Mouse (Mus musculus) layer of hippocampus, adult 9-11 months (tissue): ENCODE measurements around the gene Gm20388.

Source experiments
- DNase-seq: peaks from one replicate; pipeline ENCODE4 v3.0.0; 2022

Gene Gm20388

DNA sequence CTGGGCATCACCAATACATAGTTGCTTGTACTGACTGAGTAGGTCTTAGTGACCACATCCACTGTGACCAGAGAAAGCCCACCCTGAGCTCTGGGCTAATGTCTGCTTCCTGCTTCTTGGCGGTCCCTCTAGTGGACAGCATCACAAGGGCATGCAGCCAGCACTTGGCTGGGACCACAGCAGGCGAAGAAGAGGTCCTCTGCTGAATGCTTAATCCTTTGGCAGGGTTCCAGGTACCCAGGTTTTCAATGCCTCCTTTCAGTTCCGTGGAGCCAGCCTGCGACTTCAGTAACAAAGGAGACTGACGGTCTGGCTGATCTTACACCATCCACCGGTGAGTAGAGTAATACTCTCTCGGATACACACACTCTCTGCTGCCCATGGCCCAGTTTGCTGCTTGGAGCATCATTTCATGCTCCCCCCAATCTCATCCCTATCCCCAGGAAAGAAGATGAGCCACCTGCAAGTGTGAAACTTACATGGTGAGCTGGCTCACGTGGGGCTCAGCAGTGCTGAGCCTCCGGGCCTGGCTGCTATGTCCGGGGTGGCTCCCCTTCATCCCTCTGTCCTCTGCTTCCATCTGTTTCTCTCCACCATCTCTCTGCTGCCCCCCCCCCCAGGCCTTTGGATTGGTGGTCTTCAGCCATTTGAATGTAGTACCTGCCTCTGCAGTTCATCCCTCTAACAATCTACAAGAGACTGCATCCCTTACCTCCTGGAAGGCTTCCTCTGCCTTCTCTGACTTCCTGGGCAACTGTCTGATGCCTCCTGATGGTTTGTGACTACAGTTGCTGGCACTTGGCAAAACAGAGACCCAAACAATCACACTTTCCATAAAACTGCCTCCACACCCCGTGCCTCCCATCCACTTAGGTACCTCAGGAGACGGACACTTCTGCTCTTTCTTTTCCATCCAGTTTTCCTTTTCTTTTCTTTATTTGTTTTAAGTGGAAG, 2025.0 kb downstream of the Gm20388 start:
- DNase-seq: peak; percentile 84

DNA sequence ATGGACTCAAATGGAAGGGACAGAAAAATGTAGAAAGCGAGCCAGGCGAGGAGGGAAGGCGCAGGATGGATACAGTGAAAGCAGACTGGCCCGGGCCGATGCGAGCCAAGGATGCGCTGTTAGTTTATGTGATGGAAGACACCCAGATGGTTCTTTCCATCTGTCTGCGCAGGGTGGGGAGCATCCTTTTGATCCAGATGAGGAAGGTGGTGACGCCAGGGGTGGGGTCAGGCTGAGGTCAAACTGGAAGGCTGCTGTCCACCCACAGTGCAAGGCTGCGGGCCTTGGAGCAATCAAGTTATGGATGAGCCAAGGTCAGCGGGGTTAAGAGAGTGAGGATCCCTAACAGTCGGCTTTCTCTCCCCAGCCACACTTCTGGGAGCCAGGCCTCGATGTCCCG, 2025.8 kb downstream of the Gm20388 start:
- DNase-seq: no peak

DNA sequence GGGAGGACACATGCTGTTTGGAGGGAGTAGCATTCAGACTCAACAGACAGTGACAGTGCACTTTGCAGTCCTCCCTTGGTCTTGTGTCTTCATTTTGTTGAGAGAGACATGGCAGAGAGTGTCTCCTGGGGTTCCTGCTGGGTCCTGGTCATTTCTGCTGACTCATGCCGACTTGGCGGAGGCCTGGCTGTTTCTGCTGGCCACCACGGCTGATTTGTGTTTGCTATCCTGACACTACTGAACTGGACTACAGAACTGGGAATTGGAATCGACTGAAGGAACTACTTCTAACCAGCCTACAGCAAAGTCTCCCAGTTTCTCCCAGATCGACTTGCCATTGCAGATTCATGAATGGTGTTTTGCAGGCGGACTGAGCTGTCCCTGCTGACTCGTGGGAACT, 2028.1 kb downstream of the Gm20388 start:
- no peak for DNase-seq

DNA sequence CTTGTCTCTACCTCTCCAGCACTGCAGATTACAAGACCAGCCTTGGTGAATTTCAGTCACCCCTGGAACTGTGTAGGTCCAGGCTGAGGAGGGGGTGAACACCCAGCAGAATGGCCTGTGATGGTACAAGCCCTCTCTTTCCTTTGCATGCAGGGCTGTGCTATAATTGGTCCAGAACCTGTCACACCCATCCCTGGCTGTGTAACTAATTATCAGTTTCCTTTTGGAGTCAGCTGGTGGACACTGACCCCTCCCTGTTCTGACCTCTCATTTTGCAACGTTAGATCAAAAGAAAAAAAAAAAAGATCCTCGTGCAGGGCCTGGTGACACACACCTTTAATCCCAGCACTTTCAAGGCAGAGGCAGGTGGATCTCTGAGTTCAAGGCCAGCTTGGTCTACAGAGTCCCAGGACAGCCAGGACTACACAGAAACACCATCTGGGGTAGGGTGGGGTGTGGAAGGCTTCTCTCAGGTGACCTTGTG, 2032.5 kb downstream of the Gm20388 start:
- no peak for DNase-seq

DNA sequence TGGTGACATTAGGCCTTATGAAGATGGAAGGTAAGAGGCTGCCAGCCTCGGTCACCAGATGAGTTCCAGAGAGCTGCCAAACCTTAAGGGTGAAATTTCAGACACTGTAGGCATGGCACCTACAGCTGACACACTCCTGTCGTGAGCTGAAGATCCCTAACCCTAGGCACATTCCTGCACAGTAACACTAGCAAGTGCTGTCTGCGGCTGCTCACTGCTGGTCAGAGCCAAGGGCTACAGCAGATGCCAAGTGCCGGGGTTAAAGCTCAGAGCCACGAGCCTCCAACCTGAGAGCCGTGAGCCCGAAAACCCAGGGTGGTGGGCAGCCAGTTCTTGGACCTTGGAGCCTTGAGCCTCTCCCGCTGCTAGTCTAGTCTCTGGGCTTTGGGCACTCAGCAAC, 2033.1 kb downstream of the Gm20388 start:
- DNase-seq: no peak

DNA sequence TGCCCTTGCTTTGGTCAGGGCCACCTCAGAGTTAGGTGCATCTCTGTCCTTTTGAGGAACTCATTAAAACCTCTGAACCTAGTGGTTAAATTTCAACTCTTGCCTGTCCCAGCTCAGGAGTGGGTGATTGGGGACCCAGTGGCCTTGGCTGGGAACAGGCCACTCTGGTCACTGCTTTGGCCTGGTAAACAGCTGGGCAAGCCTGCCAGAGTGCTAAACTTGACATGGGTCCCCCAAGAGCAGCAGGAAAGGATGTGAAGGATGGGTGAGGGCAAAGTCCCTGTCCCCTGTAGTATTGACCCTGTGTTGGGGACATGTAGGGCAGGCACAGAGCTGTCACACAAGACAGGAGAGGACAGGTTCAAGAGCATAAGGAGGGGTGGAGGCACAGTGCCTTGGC, 2034.2 kb downstream of the Gm20388 start, which contains the start of gene Car5a:
TSS of gene Car5a (minus strand) at position 74 of the 400 bp plus-strand sequence.
- DNase-seq: no peak

DNA sequence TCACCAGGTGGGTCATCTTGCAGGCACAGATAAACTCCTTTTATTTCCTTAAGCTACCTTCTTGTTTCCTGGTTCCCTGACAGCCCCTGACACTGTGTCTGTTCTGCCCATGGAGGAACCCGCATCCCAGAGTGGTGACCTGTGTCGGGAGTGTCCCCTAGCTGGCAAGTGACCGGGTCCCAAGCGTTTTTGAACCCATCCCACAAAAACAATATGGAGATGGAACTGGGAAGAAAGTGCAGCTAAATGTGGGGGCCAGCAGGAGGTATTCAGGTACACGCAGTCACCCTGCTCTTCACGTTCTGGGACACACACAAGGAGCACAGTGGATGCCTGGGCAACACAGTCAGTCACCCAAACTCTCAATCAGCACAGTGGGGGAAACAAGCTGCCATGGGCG, 2035.7 kb downstream of the Gm20388 start:
- DNase-seq: no peak

DNA sequence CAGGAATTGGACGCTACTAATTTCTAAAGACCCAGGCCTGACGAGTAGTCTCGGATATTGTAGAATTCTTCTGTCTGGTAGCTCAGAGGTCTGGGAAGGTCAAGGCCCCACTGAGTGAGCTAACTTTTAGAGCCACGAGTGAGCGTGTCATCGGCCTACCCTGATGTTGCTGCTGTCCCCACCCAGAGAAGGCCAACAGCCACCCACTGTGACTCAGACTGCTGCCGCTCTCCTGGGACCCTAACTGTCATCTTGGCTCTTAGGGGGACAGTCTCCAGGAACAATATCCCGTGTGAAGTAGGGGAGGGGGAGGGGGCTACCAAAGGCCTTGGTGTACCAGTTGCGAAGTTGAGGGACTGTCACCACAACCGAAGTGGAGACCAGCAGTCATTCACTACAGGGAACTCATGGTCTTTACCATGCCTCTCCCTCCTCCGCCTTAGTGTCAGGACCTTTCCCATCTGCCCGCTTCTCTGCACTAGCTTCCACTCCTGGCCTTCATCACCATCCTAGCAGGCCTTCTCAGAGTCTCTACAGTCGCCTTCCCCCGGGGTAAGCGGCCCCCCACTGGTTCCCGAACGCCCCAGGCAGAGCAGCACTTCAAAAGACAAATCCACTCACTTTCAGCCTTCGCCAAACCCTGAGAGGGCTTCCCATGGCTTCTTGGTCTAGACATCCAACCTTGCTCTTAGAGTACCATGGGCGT, 2036.6 kb downstream of the Gm20388 start:
- DNase-seq: no peak

DNA sequence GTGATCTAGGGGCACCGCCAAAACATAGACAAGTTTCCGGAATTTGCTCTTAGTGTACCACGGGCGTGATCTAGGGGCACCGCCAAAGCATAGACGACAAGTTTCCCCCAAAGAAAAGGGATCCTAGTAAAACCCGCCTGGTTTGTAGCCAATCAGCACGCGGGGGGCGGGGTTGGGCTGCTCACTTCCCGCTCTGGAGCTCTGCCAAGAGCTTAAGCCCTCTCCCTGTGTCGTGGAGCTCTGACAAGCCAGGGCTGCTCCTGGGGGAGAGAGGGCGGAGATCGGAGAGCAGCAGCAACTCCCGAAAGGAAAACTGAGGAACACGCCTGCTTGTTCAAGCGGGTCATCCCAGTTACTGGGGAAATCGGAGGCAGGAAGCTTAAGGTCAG, 2037.1 kb downstream of the Gm20388 start:
- peak; percentile 86 for DNase-seq

GRCm38 (mm10) chr8:121948321-121949145, 2037.9 kb downstream of the Gm20388 start:
- no peak for DNase-seq

DNA sequence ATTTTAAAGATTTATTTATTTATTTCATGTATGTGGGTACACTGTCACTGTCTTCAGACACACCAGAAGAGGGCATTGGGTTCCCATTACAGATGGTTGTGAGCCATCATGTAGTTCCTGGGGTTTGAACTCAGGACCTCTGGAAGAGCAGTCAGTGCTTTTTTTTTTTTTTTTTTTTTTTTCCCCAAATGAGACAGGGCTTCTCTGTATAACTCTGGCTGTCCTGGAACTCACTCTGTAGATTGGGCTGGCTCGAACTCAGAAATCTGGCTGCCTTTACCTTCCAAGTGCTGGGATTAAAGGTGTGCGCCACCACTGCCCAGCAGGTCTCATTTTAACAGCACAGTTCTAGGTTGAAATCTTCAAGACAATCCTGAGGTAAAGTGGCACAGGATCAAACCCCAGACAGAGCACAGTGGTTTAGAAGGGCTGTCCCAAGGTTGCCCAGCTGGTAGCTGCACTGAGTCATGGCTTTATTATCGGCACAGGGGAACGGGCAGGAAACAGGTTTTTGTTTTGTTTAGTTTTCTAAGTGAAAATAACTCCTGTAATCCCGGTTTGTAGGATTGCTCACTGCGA, 2038.7 kb downstream of the Gm20388 start, which contains the start of gene Banp:
TSS of gene Banp (plus strand) at position 529 of the 579 bp plus-strand sequence.
- no peak for DNase-seq

GRCm38 (mm10) chr8:121949941-121950748, 2039.5 kb downstream of the Gm20388 start:
- peak; percentile 100 for DNase-seq

DNA sequence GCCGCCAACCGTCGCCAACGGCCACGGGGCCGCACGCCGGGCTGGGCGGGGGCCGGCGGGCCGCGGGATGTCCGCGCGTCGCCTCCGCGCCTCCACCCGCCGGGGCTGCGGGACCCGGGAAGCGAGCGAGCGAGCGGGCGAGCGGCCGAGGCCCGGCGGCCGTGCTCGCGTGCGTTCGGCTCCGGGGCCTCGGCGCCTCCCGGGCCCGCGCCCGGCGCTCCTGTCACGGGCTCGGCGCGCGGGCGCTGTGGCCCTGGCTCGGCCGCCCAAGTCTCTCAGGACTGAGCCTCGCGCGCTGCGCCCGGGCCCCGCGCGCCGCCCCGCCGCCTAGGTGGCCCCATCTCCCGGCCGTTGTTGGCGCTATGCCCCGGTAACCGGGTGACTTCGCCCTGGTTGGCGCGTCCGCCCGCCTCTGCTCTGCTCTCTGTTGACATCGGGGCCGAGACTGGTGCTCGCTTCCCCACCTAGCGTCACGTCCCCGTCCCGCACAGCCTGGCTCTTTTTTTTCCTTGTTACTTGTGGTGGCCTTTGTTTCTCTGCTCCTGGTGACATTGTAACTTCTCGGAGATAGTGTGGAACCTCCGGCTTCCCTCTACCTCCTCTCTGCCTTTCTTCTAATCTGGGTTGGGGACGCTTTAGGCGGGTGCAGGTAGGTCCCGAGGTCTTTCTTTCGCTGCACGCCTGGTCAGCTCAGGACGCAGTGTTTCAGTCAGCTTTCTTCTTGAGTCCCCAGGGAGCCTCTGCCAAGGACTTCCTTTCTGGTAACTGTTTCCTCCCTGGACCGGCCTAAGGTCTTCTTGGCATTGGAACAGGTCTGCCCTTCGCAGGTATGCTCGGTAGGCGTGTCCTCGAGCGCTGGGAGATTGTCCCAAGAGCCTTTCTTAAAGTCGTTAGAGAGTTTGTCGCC, 2040.4 kb downstream of the Gm20388 start:
- peak; percentile 74 for DNase-seq

- no peak for DNase-seq
Measured at GRCm38 (mm10) chr8:121951656-121952009, 2041.0 kb downstream of the Gm20388 start.

- DNase-seq: no peak
Measured at GRCm38 (mm10) chr8:121952122-121952521, 2041.5 kb downstream of the Gm20388 start.

GRCm38 (mm10) chr8:121952800-121953199, 2042.2 kb downstream of the Gm20388 start:
- DNase-seq: no peak

DNA sequence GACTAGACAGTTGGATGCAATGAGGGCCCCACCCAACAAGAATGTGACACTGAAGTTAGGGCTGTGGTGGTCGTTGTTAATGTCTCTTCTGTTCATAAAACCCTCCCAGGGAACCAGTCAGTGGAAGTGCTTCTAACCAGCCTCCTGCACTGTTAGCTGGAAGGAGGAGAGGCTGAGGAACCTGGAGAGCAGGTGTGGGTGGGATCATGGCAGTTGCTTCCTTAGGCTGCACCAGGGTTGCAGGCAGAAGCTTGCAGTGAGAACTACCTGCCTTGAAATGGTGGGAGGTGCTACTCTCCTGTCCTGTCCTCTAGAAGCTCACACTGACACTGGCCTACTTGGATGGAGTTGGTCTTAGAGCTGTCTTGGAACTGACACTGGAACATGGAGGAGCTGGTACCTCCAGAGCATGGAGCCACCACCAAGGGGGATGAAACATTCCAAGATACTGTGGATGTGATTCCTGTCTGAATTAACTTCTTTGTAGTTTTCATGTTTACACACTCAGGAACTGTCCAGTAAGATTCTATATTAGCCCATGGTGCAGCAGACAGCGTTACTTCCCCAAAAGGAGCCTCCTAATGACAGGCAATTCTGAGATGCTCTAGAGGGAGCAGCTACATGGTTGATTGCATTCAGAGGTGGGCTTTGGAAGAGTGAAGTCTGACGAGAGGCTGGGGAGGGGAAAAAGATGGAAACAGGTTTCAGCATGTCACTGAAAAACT, 2043.3 kb downstream of the Gm20388 start:
- no peak for DNase-seq

- DNase-seq: no peak
Measured at GRCm38 (mm10) chr8:121954981-121955555, 2044.4 kb downstream of the Gm20388 start.

DNA sequence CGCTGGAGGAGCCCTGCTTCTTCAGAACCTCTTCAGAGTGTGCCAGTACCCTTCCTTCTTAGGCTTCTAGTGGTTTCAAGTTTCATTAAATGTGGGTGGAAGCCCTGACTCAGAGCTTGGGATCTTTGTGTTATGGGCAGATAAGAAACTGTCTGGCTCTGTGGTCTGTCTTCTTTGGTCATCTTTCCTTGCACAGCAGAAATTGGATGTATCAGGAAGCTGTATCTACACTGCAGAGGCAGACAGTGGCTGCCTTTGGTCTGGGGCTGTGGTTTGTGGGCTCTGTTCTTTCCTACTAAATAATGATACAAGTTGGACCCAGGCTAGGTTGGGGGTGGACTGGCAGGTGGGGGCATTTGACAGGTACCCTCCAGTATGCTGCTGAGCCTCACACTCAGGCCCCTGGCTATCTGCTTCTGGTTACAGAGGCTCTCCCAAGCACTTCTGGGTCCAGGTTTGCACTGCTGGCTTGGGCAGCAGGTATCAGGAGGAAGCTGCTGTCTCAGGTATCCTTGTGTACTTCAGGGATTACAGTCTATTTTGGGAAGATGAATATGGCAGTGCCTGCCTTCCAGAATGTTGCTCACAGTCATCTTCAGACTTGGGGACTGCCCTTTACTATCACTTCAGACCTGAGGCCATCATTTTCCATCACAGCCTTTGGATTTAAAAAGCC, 2045.3 kb downstream of the Gm20388 start:
- DNase-seq: no peak
